Mouse (Mus musculus) midbrain, embryonic 12.5 days (tissue): ENCODE results near the gene Gm17359. TPM values are rescaled to one million over a fixed set of nuclear protein-coding genes. Genes with fewer than 3 reads are reported as not detected.

Source experiments
- ATAC-seq: fragments of 200-750 bp; cut with Nextera tagmentation; 2 replicates; pipeline ENCODE4 v1.8.0; 2017; ENCODE audit warnings: low read depth, moderate TSS enrichment, moderate library complexity; ENCODE audit not compliant: low FRiP score
- H3K27ac ChIP-seq: fragments of 300-500 bp; sonication (generic); replicated peaks from 2 replicates; pipeline ENCODE4 v1.5.1; 2016; ENCODE audit warnings: mild to moderate bottlenecking
- H3K27me3 ChIP-seq: fragments of 300-500 bp; sonication (generic); 2 replicates; pipeline ENCODE4 v1.6.1; 2016; ENCODE audit warnings: mild to moderate bottlenecking
- H3K36me3 ChIP-seq: fragments of 300-500 bp; sonication (generic); 2 replicates; pipeline ENCODE4 v1.6.1; 2016
- H3K4me1 ChIP-seq: fragments of 300-500 bp; sonication (generic); 2 replicates; pipeline ENCODE4 v1.6.1; 2016
- H3K4me2 ChIP-seq: fragments of 300-500 bp; sonication (generic); replicated peaks from 2 replicates; pipeline ENCODE4 v1.6.1; 2016; ENCODE audit warnings: mild to moderate bottlenecking, moderate library complexity
- H3K4me3 ChIP-seq: fragments of 300-500 bp; sonication (generic); 2 replicates; pipeline ENCODE4 v1.5.1; 2016; ENCODE audit warnings: mild to moderate bottlenecking
- H3K9ac ChIP-seq: fragments of 300-500 bp; sonication (generic); replicated peaks from 2 replicates; pipeline ENCODE4 v1.6.1; 2016; ENCODE audit warnings: mild to moderate bottlenecking, moderate library complexity
- H3K9me3 ChIP-seq: fragments of 300-500 bp; sonication (generic); 2 replicates; pipeline ENCODE4 v1.6.1; 2016; ENCODE audit warnings: mild to moderate bottlenecking
- WGBS: fragments of 180-500 bp; shearing (Covaris S2); methylation state at CpG from one replicate; pipeline ENCODE4 v1.1.7; 2016; 5-methylcytosine and 5-hydroxymethylcytosine counted together
- polyA plus RNA-seq: library from polyadenylated mRNA; unstranded; fragments of >200 nt; fragmentation: Nextera tagmentation; extraction: Ambion mirVana; gene quantifications from 2 replicates; pipeline ENCODE4 v1.2.1, GENCODE M21; 2016

Gene Gm17359
- polyA plus RNA-seq, 1 experiment from 2014 or later = not detected

GRCm38 (mm10) chr3:79311895-79312294 lies 24.6 kb upstream of the Gm17359 start:
- no peaks in the 10 kb centered on the region for H3K9me3 ChIP-seq
- no peak overlapping the region for H3K9ac ChIP-seq
- H3K36me3 ChIP-seq = no peaks in the 10 kb centered on the region
- no peak overlapping the region for H3K27ac ChIP-seq
- no peaks in the 10 kb centered on the region for H3K27me3 ChIP-seq
- no peak for ATAC-seq
- H3K4me2 ChIP-seq = no peak overlapping the region
- H3K4me1 ChIP-seq = peaks cover 9% of the 10 kb centered on the region
- H3K4me3 ChIP-seq = no peak overlapping the region

DNA sequence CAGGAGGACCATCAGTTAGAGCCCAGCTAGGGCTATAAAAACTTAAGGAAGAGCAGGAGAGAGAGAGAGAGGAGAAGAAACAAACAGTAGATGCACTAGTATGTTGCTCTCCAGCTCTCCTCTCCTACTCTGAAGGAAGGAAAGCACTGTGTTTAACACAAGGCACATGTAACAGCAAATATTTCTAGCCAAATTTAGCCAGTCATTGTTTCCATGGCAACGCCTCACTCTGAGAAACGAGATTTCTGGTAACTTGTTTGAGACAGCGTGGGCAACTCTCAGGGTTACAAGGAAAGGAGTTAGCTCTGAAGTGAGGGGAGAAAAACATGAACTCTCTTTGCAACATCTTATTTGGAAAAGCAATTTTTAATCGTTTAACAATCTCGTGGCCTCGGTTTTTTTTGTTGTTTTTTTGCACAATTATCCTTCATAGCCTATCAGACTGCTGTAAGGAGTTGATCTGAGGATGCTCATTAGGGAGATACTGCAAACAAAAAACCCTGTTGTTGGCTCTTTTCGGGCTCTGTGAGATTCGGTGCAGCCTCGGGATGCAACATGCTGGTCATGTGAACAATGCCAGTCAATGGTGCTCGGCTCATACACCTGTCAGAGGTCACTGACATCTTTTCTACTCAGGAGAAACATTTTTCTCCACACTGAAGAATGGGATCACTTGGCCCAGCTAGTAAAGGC lies 22.3 kb upstream of the Gm17359 start:
- no peak for ATAC-seq

GRCm38 (mm10) chr3:79324697-79325526 lies 11.5 kb upstream of the Gm17359 start:
- no peaks in the 10 kb centered on the region for H3K9me3 ChIP-seq
- H3K9ac ChIP-seq = no peak overlapping the region
- H3K4me3 ChIP-seq = no peak overlapping the region
- no peak overlapping the region; the same call in 1 of the 2 replicates for H3K4me2 ChIP-seq
- peaks cover 25% of the 10 kb centered on the region for H3K4me1 ChIP-seq
- 43% methylated on average over 10 of the region's 10 CpGs for WGBS
- ATAC-seq = no peak
- H3K27ac ChIP-seq = no peak overlapping the region
- no peaks in the 10 kb centered on the region for H3K36me3 ChIP-seq
- H3K27me3 ChIP-seq = no peaks in the 10 kb centered on the region

More for the DNA sequence above, 22.3 kb upstream of the Gm17359 start:
- H3K27me3 ChIP-seq = no peaks in the 10 kb centered on the region
- peaks cover 9% of the 10 kb centered on the region for H3K4me1 ChIP-seq
- no peak overlapping the region for H3K4me3 ChIP-seq
- 0 out of 2 replicates have a peak, but pooled peaks cover 5% of the 10 kb centered on the region for H3K9me3 ChIP-seq
- no peaks in the 10 kb centered on the region for H3K36me3 ChIP-seq
- H3K27ac ChIP-seq = no peak overlapping the region
- H3K9ac ChIP-seq = no peak overlapping the region
- 50% methylated on average over 10 of the region's 10 CpGs for WGBS
- H3K4me2 ChIP-seq = no peak overlapping the region

- Histone ChIP-seq H3K9ac (no peak overlapping the region), H3K9me3 (no peaks in the 10 kb centered on the region), H3K4me2 (no peak overlapping the region), H3K4me1 (peaks cover 20% of the 10 kb centered on the region), H3K4me3 (no peak overlapping the region), H3K27me3 (no peaks in the 10 kb centered on the region), H3K36me3 (no peaks in the 10 kb centered on the region), H3K27ac (no peak overlapping the region)
- ATAC-seq = no peak
- 22% methylated on average over 8 of the region's 8 CpGs for WGBS
These were observed 6.7 kb upstream of the Gm17359 start for GRCm38 (mm10) chr3:79329691-79330315.

- H3K36me3 ChIP-seq = no peaks in the 10 kb centered on the region
- H3K27me3 ChIP-seq = no peaks in the 10 kb centered on the region
- no peak for ATAC-seq
- H3K4me2 ChIP-seq = no peak overlapping the region
- H3K4me1 ChIP-seq = peaks cover 10% of the 10 kb centered on the region; the same call in 1 of the 2 replicates
- no peak overlapping the region for H3K4me3 ChIP-seq
- WGBS = 92% methylated on average over 7 of the region's 7 CpGs
- H3K27ac ChIP-seq = no peak overlapping the region
- no peaks in the 10 kb centered on the region for H3K9me3 ChIP-seq
- H3K9ac ChIP-seq = no peak overlapping the region
These were observed 3.4 kb upstream of the Gm17359 start for GRCm38 (mm10) chr3:79333051-79333450.

- no peak overlapping the region for H3K4me2 ChIP-seq
- H3K27ac ChIP-seq = no peak overlapping the region
- H3K4me3 ChIP-seq = no peak overlapping the region
- WGBS = 93% methylated on average over 8 of the region's 8 CpGs
- no peak overlapping the region for H3K9ac ChIP-seq
- peaks cover 10% of the 10 kb centered on the region; the same call in 1 of the 2 replicates for H3K4me1 ChIP-seq
- H3K36me3 ChIP-seq = no peaks in the 10 kb centered on the region
- no peaks in the 10 kb centered on the region for H3K9me3 ChIP-seq
- no peaks in the 10 kb centered on the region for H3K27me3 ChIP-seq
- no peak for ATAC-seq
These were observed 2.7 kb upstream of the Gm17359 start for GRCm38 (mm10) chr3:79333643-79334200.

GRCm38 (mm10) chr3:79340737-79341136 lies 4.3 kb downstream of the Gm17359 start:
- no peak overlapping the region for H3K9ac ChIP-seq
- no peak overlapping the region for H3K27ac ChIP-seq
- H3K27me3 ChIP-seq = no peaks in the 10 kb centered on the region
- no peak overlapping the region for H3K4me3 ChIP-seq
- H3K36me3 ChIP-seq = no peaks in the 10 kb centered on the region
- no peaks in the 10 kb centered on the region for H3K4me1 ChIP-seq
- WGBS = 59% methylated on average over 3 of the region's 3 CpGs
- no peak overlapping the region for H3K4me2 ChIP-seq
- ATAC-seq = no peak
- H3K9me3 ChIP-seq = no peaks in the 10 kb centered on the region

- no peak overlapping the region for H3K27ac ChIP-seq
- no peaks in the 10 kb centered on the region for H3K36me3 ChIP-seq
- H3K9ac ChIP-seq = no peak overlapping the region
- 90% methylated on average over 17 of the region's 17 CpGs for WGBS
- H3K4me3 ChIP-seq = no peak overlapping the region
- H3K9me3 ChIP-seq = no peaks in the 10 kb centered on the region
- no peaks in the 10 kb centered on the region for H3K27me3 ChIP-seq
- no peak overlapping the region for H3K4me2 ChIP-seq
- H3K4me1 ChIP-seq = no peaks in the 10 kb centered on the region
- no peak for ATAC-seq
These were observed 6.7 kb downstream of the Gm17359 start for GRCm38 (mm10) chr3:79342961-79343735.

- H3K9me3 ChIP-seq = no peaks in the 10 kb centered on the region
- H3K4me3 ChIP-seq = no peak overlapping the region
- WGBS = 92% methylated on average over 1 of the region's 1 CpGs
- no peak overlapping the region for H3K9ac ChIP-seq
- no peaks in the 10 kb centered on the region for H3K36me3 ChIP-seq
- no peak overlapping the region for H3K27ac ChIP-seq
- ATAC-seq = no peak
- no peak overlapping the region for H3K4me2 ChIP-seq
- no peaks in the 10 kb centered on the region for H3K27me3 ChIP-seq
- no peaks in the 10 kb centered on the region for H3K4me1 ChIP-seq
These were observed 12.8 kb downstream of the Gm17359 start for GRCm38 (mm10) chr3:79349311-79349710.

DNA sequence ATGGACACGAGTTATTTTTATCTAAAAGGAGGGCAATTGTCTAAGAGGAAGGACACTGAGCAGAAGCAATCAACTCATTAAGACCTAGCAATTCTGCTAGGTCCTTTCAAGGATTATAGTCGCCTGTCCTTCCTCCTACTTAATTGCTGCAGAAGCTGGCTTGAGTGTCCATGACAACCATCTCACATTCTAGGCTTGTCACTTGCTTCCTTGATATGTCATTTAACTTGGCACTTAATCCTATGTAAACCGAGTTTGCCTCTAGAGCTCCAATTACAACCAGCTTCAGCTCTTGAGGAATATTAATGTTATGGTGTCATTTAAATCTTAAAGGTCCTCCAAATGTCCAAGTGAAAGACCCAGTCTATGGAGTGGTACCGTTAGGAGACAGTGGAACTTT lies 22.3 kb downstream of the Gm17359 start:
- Histone ChIP-seq H3K4me1 (peaks cover 3% of the 10 kb centered on the region; the same call in 1 of the 2 replicates), H3K36me3 (no peaks in the 10 kb centered on the region), H3K9ac (no peak overlapping the region), H3K9me3 (no peaks in the 10 kb centered on the region), H3K4me2 (no peak overlapping the region), H3K4me3 (no peak overlapping the region), H3K27me3 (no peaks in the 10 kb centered on the region), H3K27ac (no peak overlapping the region)
- 34% methylated on average over 4 of the region's 4 CpGs for WGBS
- no peak for ATAC-seq

GRCm38 (mm10) chr3:79360317-79361101 lies 24.0 kb downstream of the Gm17359 start:
- Histone ChIP-seq H3K4me2 (no peak overlapping the region), H3K36me3 (no peaks in the 10 kb centered on the region), H3K4me1 (peaks cover 3% of the 10 kb centered on the region; the same call in 1 of the 2 replicates), H3K4me3 (no peak overlapping the region), H3K9ac (no peak overlapping the region), H3K27me3 (no peaks in the 10 kb centered on the region), H3K9me3 (no peaks in the 10 kb centered on the region), H3K27ac (no peak overlapping the region)
- WGBS = 78% methylated on average over 15 of the region's 15 CpGs
- no peak for ATAC-seq
